Mouse (Mus musculus): ENCODE measurements around the gene Ift27.

- no peak for TF ChIP-seq POLR2A (IDR thresholded peaks at IDR 0.05; ENCODE audit: insufficient read length, low read depth)
- no peak for TF ChIP-seq E2F4 (IDR thresholded peaks at IDR 0.05; ENCODE audit: insufficient read depth)
- no peak for TF ChIP-seq POLR2AphosphoS2 (IDR thresholded peaks at IDR 0.05; ENCODE audit: insufficient read length, low read depth)
- no peak for TF ChIP-seq TCF12 (IDR thresholded peaks at IDR 0.05; ENCODE audit: insufficient read depth, poor library complexity, severe bottlenecking)
- no peak for TF ChIP-seq MYOG (IDR thresholded peaks at IDR 0.05; ENCODE audit: control insufficient read depth in 1 of 3, insufficient read depth in 1 of 3, insufficient read length in 2 of 3, low read depth in 2 of 3)
- TF ChIP-seq CEBPB (IDR thresholded peaks at IDR 0.05; ENCODE audit: insufficient read depth, poor library complexity, severe bottlenecking): no peak
- TF ChIP-seq MYOD1 (IDR thresholded peaks at IDR 0.05; ENCODE audit: control insufficient read depth in 1 of 3, insufficient read length in 2 of 3, low read depth in 2 of 3): no peak
Measured at GRCm38 (mm10) chr15:78153045-78153775, 20.7 kb downstream of the Ift27 start.

Measured in myocyte (in vitro differentiated cells).